Mouse (Mus musculus) spleen, adult 12 weeks (tissue): ENCODE data around the gene Slco1a6.
"Not testable (repeated sequence)": the region's sequence is repeated elsewhere in the genome, so short reads cannot be mapped to it uniquely, and the experiment has no call there.

ENCODE experiments used
- DNase-seq: peaks from one replicate; pipeline ENCODE4 v3.0.0; 2022; ENCODE audit warnings: low spot score

Slco1a6 gene

GRCm38 (mm10) chr6:142208421-142208820, at the start of gene Slco1a6:
Gene Slco1a6, minus strand, starts transcription at chr6:142208521.
- DNase-seq: no peak

- not testable (repeated sequence) for DNase-seq
These were observed 42.5 kb upstream of the Slco1a6 start for GRCm38 (mm10) chr6:142250738-142251307.

GRCm38 (mm10) chr6:142245065-142245464, 36.7 kb upstream of the Slco1a6 start:
- DNase-seq: no peak

GRCm38 (mm10) chr6:142239468-142239867, 31.1 kb upstream of the Slco1a6 start:
- DNase-seq: no peak

DNA sequence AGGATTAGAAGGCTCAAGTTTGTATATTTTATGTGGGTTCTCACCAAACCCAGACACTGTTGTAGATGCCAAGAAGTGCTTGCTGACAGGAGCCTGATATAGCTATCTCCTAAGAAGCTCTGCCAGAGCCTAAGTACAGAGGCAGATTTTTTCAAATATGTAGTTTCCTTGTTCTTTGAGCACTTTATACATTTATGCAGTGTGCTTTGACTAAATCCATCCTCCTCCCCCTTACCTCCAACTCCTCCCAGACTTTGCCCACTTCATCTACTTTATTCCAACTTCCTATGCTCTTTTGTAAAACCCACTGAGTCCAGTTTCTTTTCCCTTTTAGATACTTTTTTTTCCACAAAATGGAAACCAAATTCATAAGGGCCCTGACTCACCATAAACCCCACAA, 11.8 kb upstream of the Slco1a6 start:
- no peak for DNase-seq

- DNase-seq: no peak
These were observed 3.5 kb upstream of the Slco1a6 start for GRCm38 (mm10) chr6:142211821-142212220.

DNA sequence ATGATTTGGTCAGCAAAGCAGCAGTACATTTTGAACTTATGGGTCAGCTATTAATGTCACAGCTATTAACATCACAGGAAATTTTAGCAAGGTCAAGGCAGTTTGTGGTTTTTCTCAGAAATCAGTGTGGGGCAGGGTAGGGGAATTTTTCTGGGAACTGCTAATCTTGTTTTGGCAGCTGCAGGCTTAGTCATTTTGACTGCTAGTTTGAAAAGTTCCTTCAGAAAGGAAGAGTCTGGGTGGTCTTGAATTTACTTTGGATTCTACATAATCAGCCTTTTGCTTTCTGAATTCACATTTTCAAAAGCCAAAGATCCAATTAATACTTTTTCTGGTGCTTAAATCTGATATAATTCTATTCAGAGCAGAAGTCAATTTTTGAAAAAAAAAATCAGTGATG, 1.4 kb upstream of the Slco1a6 start:
- DNase-seq: no peak

GRCm38 (mm10) chr6:142200524-142200923, 7.8 kb downstream of the Slco1a6 start:
- no peak for DNase-seq

- no peak for DNase-seq
These were observed 14.1 kb downstream of the Slco1a6 start for GRCm38 (mm10) chr6:142194245-142194644.

GRCm38 (mm10) chr6:142191962-142192361, 16.4 kb downstream of the Slco1a6 start:
- DNase-seq: no peak

DNA sequence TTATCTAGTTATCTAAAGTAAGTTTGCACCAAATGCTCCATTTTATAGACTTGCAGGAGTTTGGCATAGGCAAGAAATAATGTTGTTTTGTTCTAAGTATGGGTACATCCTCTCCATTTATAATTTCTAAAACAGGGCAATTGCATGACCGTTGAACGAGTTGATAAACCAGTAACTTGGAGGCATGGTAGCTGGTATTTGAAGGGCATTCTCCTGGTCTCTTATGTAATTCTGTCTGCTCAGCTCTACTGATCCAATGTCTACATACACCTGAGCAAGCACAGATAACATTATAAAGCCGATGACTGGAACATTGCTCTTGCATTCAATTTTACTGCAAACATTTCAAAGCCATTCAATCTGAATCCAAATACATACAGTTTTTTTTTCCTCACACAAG, 20.9 kb downstream of the Slco1a6 start:
- no peak for DNase-seq

DNA sequence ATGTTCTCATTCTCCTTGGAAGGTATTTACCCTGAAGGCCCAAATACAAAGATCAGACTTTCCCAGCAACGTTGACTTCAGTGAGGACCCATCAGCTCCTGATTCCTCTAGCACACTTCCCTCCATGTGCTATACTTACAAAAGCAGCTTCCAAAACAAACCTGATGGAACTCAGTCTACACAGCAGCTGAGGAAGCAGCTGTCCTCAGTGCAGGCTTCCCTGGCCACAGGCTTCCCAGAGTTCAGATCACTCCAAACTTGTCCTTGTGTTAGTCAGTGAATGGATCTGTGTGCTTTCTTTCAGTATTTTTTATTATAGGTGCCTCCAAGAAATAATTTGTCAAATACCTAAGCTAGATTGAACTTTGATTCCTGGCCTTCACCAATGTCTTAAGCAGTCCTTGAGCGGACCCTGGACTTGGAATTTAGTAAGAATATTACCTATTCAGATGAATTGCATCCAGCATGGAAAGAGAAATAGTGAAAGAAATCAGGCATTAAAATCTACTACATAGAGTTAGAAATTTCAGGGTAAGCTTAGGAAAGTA, 22.4 kb downstream of the Slco1a6 start:
- no peak for DNase-seq

GRCm38 (mm10) chr6:142163406-142163805, 44.9 kb downstream of the Slco1a6 start:
- DNase-seq: no peak

DNA sequence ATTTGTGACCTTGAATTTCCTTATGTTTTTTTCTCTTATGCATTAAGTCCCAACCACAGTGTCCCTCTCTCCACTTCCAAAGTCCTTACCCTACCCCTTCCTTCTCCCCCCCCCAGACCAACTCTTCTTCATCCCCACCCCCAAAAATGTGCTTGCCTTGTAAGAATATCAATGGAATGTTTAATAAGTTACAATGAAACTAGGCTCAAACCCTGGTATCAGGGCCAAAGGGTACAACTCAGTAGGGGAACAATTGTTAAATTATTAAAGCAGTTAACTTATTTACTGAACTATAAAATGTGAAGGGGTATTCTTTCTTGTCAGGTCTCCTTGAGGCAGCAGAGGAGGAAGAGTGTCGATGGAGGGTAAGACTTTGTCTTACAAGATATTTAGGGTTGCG, 47.1 kb downstream of the Slco1a6 start:
- no peak for DNase-seq

DNA sequence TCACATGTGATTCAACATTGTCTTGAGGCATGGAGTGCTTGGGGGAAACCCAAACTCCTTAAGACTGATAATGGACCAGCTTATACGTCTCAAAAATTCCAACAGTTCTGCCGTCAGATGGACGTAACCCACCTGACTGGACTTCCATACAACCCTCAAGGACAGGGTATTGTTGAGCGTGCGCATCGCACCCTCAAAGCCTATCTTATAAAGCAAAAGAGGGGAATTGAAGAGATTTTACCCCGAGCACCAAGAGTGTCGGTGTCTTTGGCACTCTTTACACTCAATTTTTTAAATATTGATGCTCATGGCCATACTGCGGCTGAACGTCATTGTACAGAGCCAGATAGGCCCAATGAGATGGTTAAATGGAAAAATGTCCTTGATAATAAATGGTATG, 54.2 kb downstream of the Slco1a6 start:
- DNase-seq: not testable (repeated sequence)

DNA sequence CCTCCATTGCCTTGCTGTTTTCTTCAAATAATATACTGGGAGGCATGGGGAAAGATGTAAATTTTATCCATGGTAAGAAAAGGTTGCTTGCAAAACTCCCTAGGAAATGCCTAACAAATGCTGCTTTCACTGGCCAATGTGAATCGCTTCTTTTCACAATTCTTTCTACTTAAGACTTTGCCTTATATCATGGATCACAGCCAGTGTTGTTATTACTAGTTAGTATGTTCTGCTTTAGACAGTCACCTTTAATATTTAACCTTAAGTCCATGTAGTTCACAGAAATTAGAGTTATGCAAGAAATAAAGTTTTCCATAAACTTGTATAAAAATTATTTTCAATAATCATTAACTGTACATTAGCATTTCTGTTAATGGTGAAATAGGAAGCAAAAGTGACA, 60.0 kb downstream of the Slco1a6 start:
- DNase-seq: no peak

GRCm38 (mm10) chr6:142111667-142112305, 96.5 kb downstream of the Slco1a6 start:
- DNase-seq: no peak

DNA sequence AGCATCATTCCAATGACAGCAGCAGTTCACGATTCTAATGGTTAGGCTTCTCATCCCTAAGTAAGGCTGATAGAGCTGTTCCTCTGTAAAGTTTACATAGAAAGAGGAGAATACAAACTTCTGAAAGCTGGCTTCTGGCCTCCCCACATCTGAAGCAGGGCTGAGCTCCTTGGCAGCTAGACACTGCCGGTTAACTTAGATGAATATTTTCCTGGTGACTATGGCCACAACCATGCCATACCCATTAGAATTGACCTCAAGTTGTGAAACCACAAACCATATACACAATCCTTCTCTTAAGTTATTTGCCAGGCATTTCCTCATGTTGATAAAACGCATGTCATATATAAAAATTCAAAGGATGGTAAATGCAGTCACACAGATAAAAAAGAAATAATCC, 117.2 kb downstream of the Slco1a6 start:
- no peak for DNase-seq

DNA sequence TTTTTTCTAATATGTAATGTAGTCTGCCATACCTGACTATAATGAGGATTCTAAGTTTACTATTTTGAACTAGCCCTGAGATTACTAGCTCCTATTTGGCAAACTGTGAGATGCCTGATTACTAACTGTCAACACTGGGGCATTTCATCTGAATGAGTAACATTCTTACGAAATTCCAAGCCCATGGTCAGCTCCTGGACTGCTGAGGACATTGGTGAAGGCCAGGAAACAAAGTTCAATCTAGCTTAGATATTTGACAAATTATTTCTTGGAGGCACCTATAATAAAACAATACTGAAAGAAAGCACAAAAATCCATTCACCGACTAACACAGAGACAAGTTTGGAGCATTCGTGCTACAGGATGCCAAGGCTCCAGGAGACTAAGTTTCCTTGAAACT, 150.0 kb downstream of the Slco1a6 start:
- DNase-seq: not testable (repeated sequence)

GRCm38 (mm10) chr6:142047689-142048088, 160.6 kb downstream of the Slco1a6 start:
- DNase-seq: no peak

- DNase-seq: no peak
These were observed 162.6 kb downstream of the Slco1a6 start for GRCm38 (mm10) chr6:142045746-142046145.

DNA sequence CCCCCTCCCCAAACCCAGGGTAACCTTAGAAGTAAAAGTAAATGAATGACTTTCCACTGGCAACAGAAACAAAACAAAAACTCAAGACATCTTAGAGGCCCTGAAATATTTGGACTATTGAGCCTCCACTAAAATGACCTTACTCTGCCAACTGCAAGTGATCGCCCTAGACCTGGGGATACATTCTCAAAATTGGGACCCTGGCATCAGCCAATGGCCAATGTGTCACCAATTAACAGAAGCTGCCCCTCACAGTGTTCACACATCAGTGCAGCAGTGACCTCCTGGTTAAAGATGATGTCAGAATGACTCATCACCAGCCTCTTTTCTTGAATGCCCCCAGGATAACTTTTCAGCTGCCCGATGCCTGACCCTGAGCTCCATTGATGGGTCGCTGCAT, 166.4 kb downstream of the Slco1a6 start:
- DNase-seq: no peak

- no peak for DNase-seq
These were observed 167.8 kb downstream of the Slco1a6 start for GRCm38 (mm10) chr6:142040306-142041175.
